Mouse (Mus musculus) hindbrain, postnatal 0 days (tissue): ENCODE results near the gene Lpin1. TPM values are rescaled to one million over a fixed set of nuclear protein-coding genes. Genes with fewer than 3 reads are reported as not detected.

Experiments
- ATAC-seq: fragments of 200-750 bp; cut with Nextera tagmentation; 2 replicates; pipeline ENCODE4 v1.8.0; 2017; ENCODE audit warnings: mild to moderate bottlenecking, moderate TSS enrichment, moderate library complexity
- DNase-seq: peaks from one replicate; pipeline ENCODE4 v3.0.0-alpha.2; 2015; ENCODE audit warnings: low spot score
- H3K27ac ChIP-seq: fragments of 300-500 bp; sonication (generic); 2 replicates; pipeline ENCODE4 v1.5.1; 2014; ENCODE audit warnings: mild to moderate bottlenecking
- H3K27me3 ChIP-seq: fragments of 300-500 bp; sonication (generic); 2 replicates; pipeline ENCODE4 v1.6.1; 2014; ENCODE audit warnings: low read length, mixed read lengths; ENCODE audit not compliant: insufficient read depth
- H3K36me3 ChIP-seq: fragments of 300-500 bp; sonication (generic); 2 replicates; pipeline ENCODE4 v1.6.1; 2014; ENCODE audit warnings: low read length, mixed read lengths; ENCODE audit not compliant: insufficient read depth
- H3K4me1 ChIP-seq: fragments of 300-500 bp; sonication (generic); 2 replicates; pipeline ENCODE4 v1.6.1; 2014; ENCODE audit warnings: antibody characterized with exemption, low read length, mixed read lengths; ENCODE audit not compliant: insufficient read depth
- H3K4me2 ChIP-seq: fragments of 300-500 bp; sonication (generic); 2 replicates; pipeline ENCODE4 v1.6.1; 2014; ENCODE audit warnings: low read depth, mild to moderate bottlenecking, low read length, moderate library complexity, mixed read lengths
- H3K4me3 ChIP-seq: fragments of 300-500 bp; sonication (generic); 2 replicates; pipeline ENCODE4 v1.5.1; 2014; ENCODE audit warnings: low read length
- H3K9ac ChIP-seq: fragments of 300-500 bp; sonication (generic); replicated peaks from 2 replicates; pipeline ENCODE4 v1.6.1; 2014; ENCODE audit warnings: mild to moderate bottlenecking, low read length, moderate library complexity, mixed read lengths
- H3K9me3 ChIP-seq: fragments of 300-500 bp; sonication (generic); 2 replicates; pipeline ENCODE4 v1.6.1; 2016; ENCODE audit warnings: low read length, mixed read lengths
- CTCF ChIP-seq: IDR thresholded peaks from 2 replicates; pipeline ENCODE4 v1.5.1; 2016; ENCODE audit warnings: antibody characterized with exemption, control low read depth, low read depth
- WGBS: fragments of 180-500 bp; shearing (Covaris S2); extraction: QIAGEN DNeasy Blood & Tissue Kit; methylation state at CpG from one replicate; pipeline ENCODE4 v1.1.7; 2014; 5-methylcytosine and 5-hydroxymethylcytosine counted together
- polyA plus RNA-seq: library from polyadenylated mRNA; unstranded; fragments of >200 nt; fragmentation: Nextera tagmentation; extraction: Ambion mirVana; gene quantifications from 2 replicates; pipeline ENCODE4 v1.2.1, GENCODE M21; 2015
- total RNA-seq: library from RNA; depleted of rRNA; stranded (reverse); fragments of >200 nt; gene quantifications from 2 replicates; pipeline ENCODE4 v1.2.3, GENCODE M21; 2014

The Lpin1 gene
- total and polyA plus RNA-seq, 2 experiments from 2014 or later, result 9.4 to 21.9 TPM

DNA sequence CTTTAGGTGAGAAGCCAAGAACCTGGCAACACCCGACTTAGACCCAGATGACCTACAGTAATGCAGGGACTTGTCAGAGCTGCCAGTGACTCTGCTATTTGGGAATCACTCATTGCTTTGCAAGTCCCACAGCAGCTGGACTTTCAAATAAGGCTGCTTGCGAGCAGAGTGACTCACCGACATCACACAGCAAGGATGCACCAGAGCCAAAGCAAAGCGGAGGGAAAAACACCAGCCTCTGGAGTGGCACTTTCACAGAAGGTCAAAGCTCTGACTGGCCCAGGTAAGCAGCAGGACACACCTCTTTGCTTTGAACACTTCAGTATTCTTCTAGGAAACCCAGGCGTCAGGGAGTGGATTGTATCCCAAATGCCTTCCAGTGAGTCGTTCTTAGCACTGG lies 25.1 kb upstream of the Lpin1 start:
- no peaks in the 10 kb centered on the region for H3K27me3 ChIP-seq
- ATAC-seq (no peak), DNase-seq (no peak)
- no peak overlapping the region for H3K4me2 ChIP-seq
- TF ChIP-seq CTCF, result no peak
- no peaks in the 10 kb centered on the region for H3K4me1 ChIP-seq
- H3K27ac ChIP-seq, result no peak overlapping the region
- no peaks in the 10 kb centered on the region for H3K36me3 ChIP-seq
- H3K4me3 ChIP-seq, result no peak overlapping the region
- no peak overlapping the region for H3K9ac ChIP-seq
- WGBS, result 73% methylated on average over 6 of the region's 6 CpGs
- no peaks in the 10 kb centered on the region for H3K9me3 ChIP-seq

DNA sequence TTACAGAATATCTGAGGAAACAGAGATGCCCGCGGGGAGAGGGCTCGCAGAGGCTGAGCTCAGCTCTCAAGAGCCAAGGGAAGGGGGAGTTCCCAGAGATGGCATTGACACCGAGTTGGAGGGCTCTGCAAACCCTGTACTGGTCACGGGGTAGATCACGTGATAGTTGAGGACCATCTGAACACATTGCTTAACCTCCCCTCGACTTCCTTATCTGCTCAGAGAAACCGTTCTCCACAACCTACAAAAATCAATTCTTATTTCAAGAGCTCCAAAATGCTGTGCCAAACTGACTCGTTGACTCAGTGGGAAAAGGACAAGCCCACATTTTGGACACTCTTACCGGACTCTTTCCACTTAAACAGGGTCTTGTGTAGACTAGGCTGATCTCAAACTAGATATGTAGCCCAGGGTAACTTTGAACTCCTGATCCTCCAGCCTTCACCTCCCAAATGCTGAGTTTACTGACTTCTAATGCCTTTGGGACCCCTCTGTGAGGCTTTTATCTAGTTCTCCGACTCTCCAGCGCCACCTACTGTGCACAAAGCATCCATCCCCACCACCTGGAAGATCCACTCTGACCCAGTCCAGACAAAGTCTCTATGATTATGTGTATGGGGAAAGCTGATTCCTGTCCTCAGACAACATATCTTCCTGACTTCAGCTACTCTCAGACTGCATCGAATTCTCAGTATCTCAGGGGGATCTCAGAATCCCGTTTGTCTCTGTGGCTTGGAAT lies 23.5 kb upstream of the Lpin1 start:
- ATAC-seq, result 0 out of 2 replicates have a peak, but pooled peaks have one; percentile 35
- Histone ChIP-seq H3K9me3 (no peaks in the 10 kb centered on the region), H3K36me3 (no peaks in the 10 kb centered on the region), H3K4me3 (no peak overlapping the region), H3K4me2 (no peak overlapping the region), H3K27ac (no peak overlapping the region), H3K4me1 (no peaks in the 10 kb centered on the region), H3K27me3 (no peaks in the 10 kb centered on the region), H3K9ac (no peak overlapping the region)
- DNase-seq, result peak; percentile 82
- TF ChIP-seq CTCF, result peak; percentile 79
- 49% methylated on average over 14 of the region's 14 CpGs for WGBS

DNA sequence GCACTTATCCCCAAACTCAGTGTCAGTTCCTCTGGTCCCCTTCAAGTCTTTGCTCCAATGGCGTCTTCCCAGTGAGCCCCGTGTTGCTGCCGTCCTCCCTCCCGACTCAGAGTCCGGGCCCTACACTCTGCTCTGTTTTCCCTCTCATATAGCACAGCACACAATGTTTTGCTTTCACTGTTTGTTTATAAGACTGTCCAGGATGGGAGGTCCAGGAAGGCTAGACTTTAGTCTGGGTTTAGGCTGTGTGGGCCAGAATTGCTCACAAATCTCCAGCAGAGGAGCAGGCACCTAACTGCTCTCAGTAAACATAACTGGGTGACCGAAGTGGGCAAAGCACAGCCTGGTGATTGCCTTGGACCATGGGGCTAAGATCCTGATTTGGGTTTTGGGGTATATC lies 22.5 kb upstream of the Lpin1 start:
- Histone ChIP-seq H3K4me3 (no peak overlapping the region), H3K4me2 (no peak overlapping the region), H3K27ac (no peak overlapping the region), H3K36me3 (no peaks in the 10 kb centered on the region), H3K4me1 (no peaks in the 10 kb centered on the region), H3K27me3 (no peaks in the 10 kb centered on the region), H3K9ac (no peak overlapping the region), H3K9me3 (no peaks in the 10 kb centered on the region)
- no peak for DNase-seq
- ATAC-seq, result no peak
- WGBS, result 88% methylated on average over 6 of the region's 6 CpGs
- TF ChIP-seq CTCF, result no peak

DNA sequence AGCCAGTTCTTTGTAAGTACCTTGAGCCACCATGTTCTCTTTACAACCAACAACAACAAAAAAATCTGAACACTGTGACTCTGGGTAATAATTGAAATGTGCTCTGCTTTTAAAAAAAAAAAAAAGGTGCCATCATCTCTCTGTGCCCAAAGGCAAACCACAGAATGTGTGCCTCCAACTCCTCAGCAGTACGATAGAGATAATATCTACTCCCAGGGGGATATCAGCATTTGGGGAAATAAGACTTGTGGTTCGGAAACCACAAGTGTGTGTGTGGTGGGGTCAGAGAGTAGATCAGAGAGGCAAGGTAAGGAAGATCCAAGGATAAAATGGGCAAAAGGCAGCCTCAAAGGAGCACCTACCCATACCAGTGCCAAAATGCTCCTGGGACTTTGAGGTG lies 20.7 kb upstream of the Lpin1 start:
- DNase-seq (no peak), ATAC-seq (no peak)
- H3K9me3 ChIP-seq, result no peaks in the 10 kb centered on the region
- H3K36me3 ChIP-seq, result no peaks in the 10 kb centered on the region
- TF ChIP-seq CTCF, result no peak
- WGBS, result 69% methylated on average over 2 of the region's 2 CpGs
- H3K4me2 ChIP-seq, result no peak overlapping the region
- H3K4me1 ChIP-seq, result no peaks in the 10 kb centered on the region
- H3K27me3 ChIP-seq, result no peaks in the 10 kb centered on the region
- H3K4me3 ChIP-seq, result no peak overlapping the region
- no peak overlapping the region for H3K27ac ChIP-seq
- no peak overlapping the region for H3K9ac ChIP-seq

DNA sequence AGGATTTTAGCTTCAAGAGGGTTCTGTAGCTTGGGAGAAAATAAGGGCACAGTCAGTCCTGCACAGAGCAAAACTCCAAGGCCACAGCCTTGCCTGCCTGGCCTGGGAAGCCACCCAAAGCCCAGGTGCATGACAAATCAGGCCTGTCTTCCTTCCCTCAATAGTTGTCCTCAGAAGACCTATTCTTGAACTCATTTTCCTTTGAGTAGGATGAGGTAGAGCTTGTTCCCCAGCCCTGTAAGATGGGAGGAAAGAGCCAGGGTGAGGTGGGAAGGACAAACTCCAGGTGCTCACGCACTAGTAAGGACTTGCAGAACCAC lies 20.1 kb upstream of the Lpin1 start:
- no peak for DNase-seq
- H3K27ac ChIP-seq, result no peak overlapping the region
- H3K9me3 ChIP-seq, result no peaks in the 10 kb centered on the region
- no peak for TF ChIP-seq CTCF
- no peak overlapping the region for H3K4me3 ChIP-seq
- H3K9ac ChIP-seq, result no peak overlapping the region
- no peak overlapping the region for H3K4me2 ChIP-seq
- WGBS, result 100% methylated on average over 1 of the region's 1 CpGs
- ATAC-seq, result no peak
- H3K36me3 ChIP-seq, result no peaks in the 10 kb centered on the region
- H3K4me1 ChIP-seq, result no peaks in the 10 kb centered on the region
- H3K27me3 ChIP-seq, result no peaks in the 10 kb centered on the region

DNA sequence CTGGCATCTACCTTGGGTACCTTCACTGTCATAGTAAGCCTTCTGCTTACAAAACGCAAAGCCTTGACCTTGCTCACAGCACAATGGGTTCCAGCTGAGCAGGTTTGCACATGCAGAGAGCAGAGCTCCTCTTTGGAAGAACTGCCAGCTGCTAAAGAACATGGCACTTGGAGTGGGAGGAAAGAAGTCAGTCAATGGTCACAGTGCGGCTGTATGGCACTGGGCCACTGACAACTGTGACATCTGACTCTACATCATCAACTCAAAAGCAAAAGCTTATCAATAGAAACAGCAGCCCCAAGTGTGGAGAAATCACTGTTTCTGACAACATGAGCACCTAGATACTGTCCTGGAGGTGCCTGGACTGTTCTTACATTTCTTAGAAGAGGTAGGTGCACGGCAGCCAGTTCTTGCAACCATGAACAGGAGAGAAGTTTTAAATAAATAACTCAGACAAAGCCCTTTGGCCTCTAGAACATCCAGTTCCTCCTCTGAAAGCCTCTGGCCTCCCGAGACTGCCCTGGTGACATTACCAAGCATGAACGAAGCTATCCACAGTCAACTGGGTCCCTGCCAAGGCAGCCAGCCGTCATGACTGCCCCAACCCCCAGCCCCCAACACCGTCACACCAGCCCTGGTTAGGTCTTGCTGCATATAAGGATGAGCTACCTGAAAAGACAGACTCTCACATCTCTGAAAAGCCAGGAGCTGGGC lies 19.5 kb upstream of the Lpin1 start:
- Histone ChIP-seq H3K4me1 (no peaks in the 10 kb centered on the region), H3K27ac (no peak overlapping the region), H3K9ac (no peak overlapping the region), H3K4me2 (no peak overlapping the region), H3K4me3 (no peak overlapping the region), H3K9me3 (no peaks in the 10 kb centered on the region), H3K27me3 (no peaks in the 10 kb centered on the region), H3K36me3 (no peaks in the 10 kb centered on the region)
- 43% methylated on average over 7 of the region's 7 CpGs for WGBS
- TF ChIP-seq CTCF, result no peak
- no peak for ATAC-seq
- no peak for DNase-seq

DNA sequence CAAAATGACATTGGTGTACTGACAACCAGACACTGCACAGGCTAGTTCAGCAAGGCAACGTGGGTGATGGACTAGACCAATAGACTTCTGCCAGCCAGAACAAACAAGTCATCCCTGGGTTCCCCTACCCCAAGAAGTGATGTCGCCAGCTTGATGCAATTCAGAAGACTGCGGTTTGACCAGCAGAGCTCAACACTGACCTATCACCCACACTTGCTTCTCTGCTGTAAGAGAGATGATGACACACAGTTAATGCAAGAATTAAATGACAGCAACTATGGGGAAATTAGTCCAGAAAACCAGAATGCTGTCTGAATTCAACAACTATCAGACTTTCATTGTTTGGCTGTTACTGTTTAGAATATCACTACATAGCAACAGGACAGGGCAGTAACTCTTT lies 9.5 kb upstream of the Lpin1 start:
- Histone ChIP-seq H3K4me3 (no peak overlapping the region), H3K27ac (no peak overlapping the region), H3K27me3 (no peaks in the 10 kb centered on the region), H3K4me1 (peaks cover 11% of the 10 kb centered on the region; the same call in 1 of the 2 replicates), H3K9me3 (no peaks in the 10 kb centered on the region), H3K9ac (no peak overlapping the region), H3K36me3 (no peaks in the 10 kb centered on the region), H3K4me2 (no peak overlapping the region)
- 75% methylated on average over 3 of the region's 3 CpGs for WGBS
- DNase-seq, result no peak
- TF ChIP-seq CTCF, result no peak
- no peak for ATAC-seq
